Mouse (Mus musculus): ENCODE measurements around the gene Meiob.

The Meiob gene

GRCm38 (mm10) chr17:24803952-24804951, at the start of gene Meiob:
Gene Meiob, plus strand, starts transcription at chr17:24804289.
- peak; percentile 83 for DNase-seq

- no peak for DNase-seq
Observed at GRCm38 (mm10) chr17:24757394-24757793, 46.7 kb upstream of the Meiob start.

- DNase-seq: no peak
Observed at GRCm38 (mm10) chr17:24761121-24761520, 43.0 kb upstream of the Meiob start.

- no peak for DNase-seq
Observed at GRCm38 (mm10) chr17:24765016-24765905, 38.8 kb upstream of the Meiob start.

GRCm38 (mm10) chr17:24766266-24766875, 37.7 kb upstream of the Meiob start:
- peak; percentile 49 for DNase-seq

GRCm38 (mm10) chr17:24769146-24769545, 34.9 kb upstream of the Meiob start:
- DNase-seq: no peak

GRCm38 (mm10) chr17:24773241-24773640, 30.8 kb upstream of the Meiob start:
- DNase-seq: no peak

GRCm38 (mm10) chr17:24775173-24775572, 28.9 kb upstream of the Meiob start:
- no peak for DNase-seq

GRCm38 (mm10) chr17:24777073-24777472, 27.0 kb upstream of the Meiob start:
- no peak for DNase-seq

GRCm38 (mm10) chr17:24780821-24781220, 23.3 kb upstream of the Meiob start:
- DNase-seq: no peak

GRCm38 (mm10) chr17:24792190-24792589, 11.9 kb upstream of the Meiob start:
- no peak for DNase-seq

- DNase-seq: no peak
Observed at GRCm38 (mm10) chr17:24794791-24795190, 9.3 kb upstream of the Meiob start.

- DNase-seq: no peak
Observed at GRCm38 (mm10) chr17:24796969-24797368, 7.1 kb upstream of the Meiob start.

- no peak for DNase-seq
Observed at GRCm38 (mm10) chr17:24798229-24798628, 5.9 kb upstream of the Meiob start.

GRCm38 (mm10) chr17:24799476-24799875, 4.6 kb upstream of the Meiob start:
- no peak for DNase-seq

GRCm38 (mm10) chr17:24800524-24800923, 3.6 kb upstream of the Meiob start:
- no peak for DNase-seq

GRCm38 (mm10) chr17:24811211-24811610, 7.1 kb downstream of the Meiob start:
- DNase-seq: no peak

- no peak for DNase-seq
Observed at GRCm38 (mm10) chr17:24812215-24812614, 8.1 kb downstream of the Meiob start.

GRCm38 (mm10) chr17:24815256-24815655, 11.2 kb downstream of the Meiob start:
- DNase-seq: no peak

- DNase-seq: no peak
Observed at GRCm38 (mm10) chr17:24817503-24817902, 13.4 kb downstream of the Meiob start.

GRCm38 (mm10) chr17:24818172-24818571, 14.1 kb downstream of the Meiob start:
- no peak for DNase-seq

GRCm38 (mm10) chr17:24819469-24819868, 15.4 kb downstream of the Meiob start:
- DNase-seq: no peak
